Mouse (Mus musculus): ENCODE measurements around the gene 9330182L06Rik. TPM values are rescaled to one million over a fixed set of nuclear protein-coding genes. Genes with fewer than 3 reads are reported as not detected.

Gene 9330182L06Rik
- 2.5 and 2.6 TPM in 2 replicates for polyA plus RNA-seq (2016; fragmentation: Nextera tagmentation; extraction: Ambion mirVana)

DNA sequence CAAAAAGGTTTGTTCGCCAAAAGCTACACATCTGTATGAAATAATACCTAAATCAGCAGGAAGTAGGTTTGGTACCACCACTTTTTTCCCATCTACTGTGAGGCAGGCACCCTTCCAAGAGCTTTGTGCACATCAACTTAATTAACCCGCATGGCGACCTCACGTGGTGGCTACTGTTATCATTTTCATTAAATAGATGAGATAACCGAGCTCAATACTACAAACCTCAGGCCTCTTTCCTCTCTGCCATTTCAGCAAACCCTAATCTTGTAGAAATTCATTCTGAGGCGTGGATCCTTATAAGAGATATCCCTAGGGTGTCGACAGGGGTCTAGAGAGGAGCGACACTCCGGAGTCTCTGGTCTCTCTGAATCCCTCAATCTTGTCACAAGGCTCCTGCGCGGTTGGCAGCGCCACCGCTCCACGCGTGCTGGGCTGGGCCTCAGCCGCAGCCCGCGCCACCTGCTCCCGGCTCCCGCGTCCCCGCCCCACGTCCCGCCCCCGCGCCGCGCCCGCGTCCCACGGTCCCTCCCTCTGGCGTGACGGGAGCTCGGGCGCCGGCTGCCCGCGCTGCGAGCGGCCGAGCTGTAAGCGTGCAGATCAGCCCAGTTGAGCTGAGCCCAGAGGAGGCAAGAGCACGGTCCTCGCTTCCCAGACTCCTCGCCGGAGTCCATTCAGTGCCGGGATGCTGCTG is at the start of gene 9330182L06Rik:
Gene 9330182L06Rik, plus strand, starts transcription at position 533 of the 694 bp plus-strand sequence.
- peak; percentile 83 for ATAC-seq (ENCODE audit: insufficient number of reproducible peaks, low FRiP score)
- H3K9ac ChIP-seq, result peak within 1 kb of the TSS; percentile 60
- no peak within 1 kb of the TSS for H3K27ac ChIP-seq (ENCODE audit: poor library complexity, severe bottlenecking)
- no peaks in the 10 kb centered on the region for H3K36me3 ChIP-seq
- no peaks in the 10 kb centered on the region for H3K4me1 ChIP-seq (replicated peaks)
- H3K27me3 ChIP-seq (replicated peaks), result peaks cover 10% of the 10 kb centered on the region
- peak within 1 kb of the TSS; percentile 62 for H3K4me3 ChIP-seq
- 1% methylated on average over 44 of the region's 47 CpGs for WGBS
- H3K4me2 ChIP-seq, result peak within 1 kb of the TSS; percentile 90
- no peaks in the 10 kb centered on the region for H3K9me3 ChIP-seq (replicated peaks)

DNA sequence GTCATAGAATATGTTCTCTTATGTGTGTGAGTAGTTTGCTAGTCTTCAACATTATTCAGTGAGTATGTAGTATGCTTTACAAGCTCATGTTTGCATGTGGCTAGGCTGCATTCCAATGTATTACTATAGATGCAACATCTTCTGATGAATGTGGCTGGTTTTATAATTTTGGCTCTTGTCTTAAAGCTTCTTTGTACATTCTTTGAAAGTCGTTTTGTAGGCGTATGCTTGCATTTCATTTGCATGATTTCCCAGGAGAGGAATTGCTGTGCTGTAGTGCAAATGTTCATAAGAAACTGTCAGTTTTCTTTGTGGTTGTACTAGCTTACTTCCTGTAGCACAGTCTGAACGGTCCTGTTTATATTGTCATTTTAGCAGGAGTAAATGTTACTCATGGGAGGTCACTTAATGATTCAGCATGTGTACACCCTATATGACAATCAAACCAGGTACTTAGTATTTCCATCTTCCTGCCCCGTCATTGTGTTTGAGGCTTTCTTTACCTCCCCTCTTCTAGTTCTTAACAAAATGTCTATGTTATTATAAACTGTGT is 38.4 kb upstream of the 9330182L06Rik start:
- no peaks in the 10 kb centered on the region for H3K27me3 ChIP-seq (replicated peaks)
- no peaks in the 10 kb centered on the region for H3K4me1 ChIP-seq (replicated peaks)
- no peak overlapping the region for H3K27ac ChIP-seq (ENCODE audit: poor library complexity, severe bottlenecking)
- H3K9me3 ChIP-seq (replicated peaks), result no peaks in the 10 kb centered on the region
- WGBS, result 75% methylated on average over 4 of the region's 4 CpGs
- no peak for ATAC-seq (ENCODE audit: insufficient number of reproducible peaks, low FRiP score)
- H3K4me3 ChIP-seq, result no peak overlapping the region
- no peak overlapping the region for H3K9ac ChIP-seq
- no peaks in the 10 kb centered on the region for H3K36me3 ChIP-seq
- no peak overlapping the region for H3K4me2 ChIP-seq

DNA sequence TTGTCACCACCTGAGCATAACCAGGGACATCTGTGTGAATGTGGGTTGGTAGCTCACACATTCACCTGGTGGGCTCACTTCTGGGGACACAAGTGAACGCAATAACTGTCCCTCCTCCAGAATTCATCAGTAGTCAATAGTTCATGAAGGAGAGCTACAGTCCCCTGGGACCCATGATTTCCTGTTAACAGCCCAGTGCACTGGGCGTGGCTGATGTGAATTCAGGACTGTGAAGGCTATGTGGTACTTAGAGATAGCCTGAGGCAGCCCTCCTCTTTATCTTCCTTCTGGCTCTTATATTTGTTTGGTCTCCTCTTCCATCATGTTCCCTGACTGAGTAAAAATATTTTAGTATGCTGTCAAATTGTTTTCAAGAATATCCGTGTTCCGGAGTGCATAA is 1.6 kb upstream of the 9330182L06Rik start:
- no peak overlapping the region for H3K9ac ChIP-seq
- H3K9me3 ChIP-seq (replicated peaks), result no peaks in the 10 kb centered on the region
- H3K4me1 ChIP-seq (replicated peaks), result no peaks in the 10 kb centered on the region
- H3K27ac ChIP-seq (ENCODE audit: poor library complexity, severe bottlenecking), result no peak overlapping the region
- peaks cover 10% of the 10 kb centered on the region for H3K27me3 ChIP-seq (replicated peaks)
- 59% methylated on average over 4 of the region's 4 CpGs for WGBS
- ATAC-seq (ENCODE audit: insufficient number of reproducible peaks, low FRiP score), result no peak
- H3K4me2 ChIP-seq, result no peak overlapping the region
- H3K4me3 ChIP-seq, result no peak overlapping the region
- no peaks in the 10 kb centered on the region for H3K36me3 ChIP-seq

DNA sequence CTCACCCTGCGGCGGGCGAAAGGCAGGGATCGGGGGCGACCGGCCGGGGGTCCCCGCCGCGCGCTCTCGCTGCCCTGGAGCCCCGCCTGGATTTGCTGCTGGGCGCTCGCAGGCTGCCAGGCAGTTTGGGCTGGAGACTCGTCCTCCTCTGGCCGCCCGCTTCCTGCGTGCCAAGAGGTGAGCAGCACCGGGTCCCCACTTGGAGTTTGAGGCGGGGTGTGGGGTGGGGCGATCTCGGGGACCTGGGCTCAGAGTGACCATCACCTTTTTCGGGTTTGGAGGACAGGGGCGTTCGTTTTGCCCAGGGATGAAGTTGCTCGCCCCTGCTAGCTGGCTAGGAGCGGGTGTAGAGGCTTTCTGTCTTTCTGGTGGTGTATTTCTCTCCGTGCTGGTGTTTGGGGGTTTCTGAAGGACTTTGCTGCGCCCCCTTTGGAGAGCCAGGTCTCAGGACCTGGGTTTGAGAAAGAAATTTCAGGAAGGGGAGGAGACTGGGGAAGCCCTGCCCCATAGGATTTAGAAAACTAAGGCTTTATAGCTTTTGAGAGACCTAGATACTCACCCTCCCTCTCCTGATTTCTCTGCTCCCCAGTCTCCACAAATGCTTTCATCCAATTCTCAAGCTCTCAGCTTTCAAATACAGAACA is 484 bp downstream of the 9330182L06Rik start:
- Histone ChIP-seq H3K4me1 (replicated peaks) (no peaks in the 10 kb centered on the region), H3K9ac (peak overlapping the region; percentile 60), H3K27ac (ENCODE audit: poor library complexity, severe bottlenecking) (no peak overlapping the region), H3K36me3 (no peaks in the 10 kb centered on the region), H3K27me3 (replicated peaks) (peaks cover 10% of the 10 kb centered on the region), H3K9me3 (replicated peaks) (peaks cover under 1% of the 10 kb centered on the region; the same call in 1 of the 2 replicates), H3K4me2 (peak overlapping the region; percentile 90), H3K4me3 (peak overlapping the region; percentile 62)
- WGBS, result 1% methylated on average over 30 of the region's 30 CpGs
- ATAC-seq (ENCODE audit: insufficient number of reproducible peaks, low FRiP score), result peak; percentile 79

DNA sequence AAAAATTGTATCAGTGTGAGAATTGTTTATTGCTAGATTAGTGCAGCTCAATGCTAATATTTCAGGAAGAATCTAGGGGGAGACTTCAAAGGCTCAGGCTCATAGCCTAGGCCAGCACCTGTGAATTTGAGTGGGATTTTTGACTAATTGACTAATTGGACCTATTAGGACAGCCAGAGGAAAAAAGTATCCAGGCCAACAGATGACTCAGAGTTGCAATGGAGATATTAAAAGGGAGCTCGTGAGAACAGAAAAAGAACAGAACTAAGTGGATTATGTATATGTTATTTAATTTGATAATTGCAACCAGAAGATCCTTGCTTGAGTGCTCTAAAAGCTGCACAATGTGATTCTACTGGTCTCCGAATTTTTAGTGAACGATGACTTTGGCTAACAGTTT is 3.7 kb downstream of the 9330182L06Rik start:
- Histone ChIP-seq H3K4me3 (no peak overlapping the region), H3K36me3 (no peaks in the 10 kb centered on the region), H3K9ac (no peak overlapping the region), H3K4me1 (replicated peaks) (no peaks in the 10 kb centered on the region), H3K27ac (ENCODE audit: poor library complexity, severe bottlenecking) (no peak overlapping the region), H3K4me2 (no peak overlapping the region), H3K9me3 (replicated peaks) (peaks cover 4% of the 10 kb centered on the region; the same call in 1 of the 2 replicates), H3K27me3 (replicated peaks) (peaks cover 5% of the 10 kb centered on the region)
- ATAC-seq (ENCODE audit: insufficient number of reproducible peaks, low FRiP score), result no peak
- WGBS, result 78% methylated on average over 3 of the region's 3 CpGs

DNA sequence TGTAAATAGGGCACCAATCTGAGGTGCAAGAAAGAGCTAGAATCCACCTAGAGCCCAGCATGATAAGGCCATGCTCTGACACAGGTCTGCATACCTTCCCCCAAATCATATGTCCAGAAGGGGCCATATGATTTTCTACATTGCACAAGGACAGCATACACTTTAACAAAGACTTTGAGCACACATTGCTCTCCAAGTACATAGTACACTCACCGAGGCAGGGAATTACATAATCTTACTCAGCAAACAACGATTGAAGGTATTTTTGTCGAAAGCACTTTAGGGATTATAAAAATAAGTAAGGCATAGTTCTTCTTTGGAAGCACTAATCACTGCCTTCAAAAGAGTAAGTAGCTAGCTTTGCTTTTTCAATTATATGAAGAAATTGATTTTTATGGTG is 7.1 kb downstream of the 9330182L06Rik start:
- H3K4me3 ChIP-seq, result no peak overlapping the region
- H3K27ac ChIP-seq (ENCODE audit: poor library complexity, severe bottlenecking), result no peak overlapping the region
- H3K9me3 ChIP-seq (replicated peaks), result peaks cover 4% of the 10 kb centered on the region; the same call in 1 of the 2 replicates
- H3K4me1 ChIP-seq (replicated peaks), result no peaks in the 10 kb centered on the region
- H3K9ac ChIP-seq, result no peak overlapping the region
- no peak overlapping the region for H3K4me2 ChIP-seq
- no peaks in the 10 kb centered on the region for H3K36me3 ChIP-seq
- no peaks in the 10 kb centered on the region for H3K27me3 ChIP-seq (replicated peaks)
- no peak for ATAC-seq (ENCODE audit: insufficient number of reproducible peaks, low FRiP score)
- 91% methylated on average over 3 of the region's 3 CpGs for WGBS

DNA sequence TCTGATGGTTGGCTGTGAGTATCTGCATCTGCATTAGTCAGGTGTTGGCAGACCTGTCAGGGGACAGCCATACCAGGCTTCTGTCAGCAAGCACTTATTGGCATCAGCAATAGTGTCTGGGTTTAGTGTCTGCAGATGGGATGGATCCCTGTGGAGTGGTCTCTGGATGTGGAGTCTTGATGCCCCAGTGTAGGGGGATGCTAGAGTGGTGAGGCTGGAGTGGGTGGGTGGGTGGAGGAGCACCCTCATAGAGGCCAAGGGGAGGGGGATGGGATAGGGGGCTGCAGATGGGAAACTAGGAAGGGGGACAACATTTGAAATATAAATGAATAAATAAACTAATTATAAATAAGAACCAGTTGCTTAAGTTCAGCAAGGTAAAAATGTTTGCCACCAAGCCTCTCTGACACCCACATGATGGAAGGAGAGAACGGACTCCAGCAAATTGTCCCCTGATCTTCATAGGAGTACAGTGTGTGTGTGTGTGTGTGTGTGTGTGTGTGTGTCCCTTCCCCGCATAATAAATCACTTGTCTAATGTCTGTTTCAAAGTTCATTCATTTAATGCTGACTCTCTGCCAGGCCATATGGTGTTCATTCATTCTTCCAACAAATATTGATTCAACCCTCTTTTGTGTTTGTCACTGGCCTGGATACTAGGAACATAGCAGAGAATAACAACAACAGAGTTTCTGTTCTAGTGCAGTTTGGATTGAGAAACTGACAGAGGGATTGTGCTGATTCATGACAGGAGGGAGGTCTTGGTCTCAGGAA is 30.0 kb downstream of the 9330182L06Rik start:
- H3K27ac ChIP-seq (ENCODE audit: poor library complexity, severe bottlenecking), result no peak overlapping the region
- WGBS, result 89% methylated on average over 2 of the region's 2 CpGs
- H3K9ac ChIP-seq, result no peak overlapping the region
- no peaks in the 10 kb centered on the region for H3K9me3 ChIP-seq (replicated peaks)
- H3K4me1 ChIP-seq (replicated peaks), result no peaks in the 10 kb centered on the region
- no peak overlapping the region for H3K4me3 ChIP-seq
- no peaks in the 10 kb centered on the region for H3K27me3 ChIP-seq (replicated peaks)
- no peak overlapping the region for H3K4me2 ChIP-seq
- no peaks in the 10 kb centered on the region for H3K36me3 ChIP-seq
- ATAC-seq (ENCODE audit: insufficient number of reproducible peaks, low FRiP score), result no peak

DNA sequence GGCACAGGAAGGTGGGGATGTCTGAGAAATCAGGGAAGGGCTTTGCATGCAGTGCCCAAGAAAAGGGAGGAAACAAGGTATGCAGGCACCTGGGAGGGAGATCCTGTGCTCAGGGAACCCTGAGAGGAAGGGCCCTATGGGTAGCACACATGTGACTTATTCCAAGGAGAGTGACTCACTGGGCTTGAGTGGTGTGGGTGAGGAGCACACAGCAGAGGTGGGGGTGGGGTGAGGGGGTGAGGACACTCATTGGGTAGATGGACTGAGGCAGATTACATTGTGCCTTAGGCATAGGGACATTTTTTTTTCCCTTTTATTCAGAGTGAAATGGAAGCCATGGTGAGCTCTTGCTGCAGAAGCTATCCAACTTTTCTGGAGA is 30.6 kb downstream of the 9330182L06Rik start:
- no peak overlapping the region for H3K4me2 ChIP-seq
- no peak overlapping the region for H3K4me3 ChIP-seq
- no peak overlapping the region for H3K27ac ChIP-seq (ENCODE audit: poor library complexity, severe bottlenecking)
- H3K9me3 ChIP-seq (replicated peaks), result no peaks in the 10 kb centered on the region
- no peaks in the 10 kb centered on the region for H3K27me3 ChIP-seq (replicated peaks)
- no peaks in the 10 kb centered on the region for H3K36me3 ChIP-seq
- no peaks in the 10 kb centered on the region for H3K4me1 ChIP-seq (replicated peaks)
- no peak for ATAC-seq (ENCODE audit: insufficient number of reproducible peaks, low FRiP score)
- H3K9ac ChIP-seq, result no peak overlapping the region

DNA sequence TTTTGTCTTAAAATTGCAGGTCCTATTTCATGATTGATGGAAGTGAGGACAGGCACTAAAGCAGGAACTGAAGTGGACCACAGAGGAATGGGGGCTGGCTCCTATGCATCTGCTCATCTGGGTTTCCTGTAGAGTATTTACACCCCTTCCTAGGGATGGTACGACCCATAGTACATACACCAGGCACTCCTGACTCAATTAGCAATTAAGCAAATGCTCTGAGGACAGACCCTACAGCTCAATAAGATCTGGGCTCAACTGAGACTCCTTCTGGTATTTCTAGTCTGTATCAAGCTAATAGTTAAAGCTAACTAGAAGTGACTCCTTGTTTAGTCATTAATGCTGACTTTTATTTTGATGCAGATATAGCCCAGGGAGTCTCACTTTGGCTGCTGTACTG is 60.9 kb downstream of the 9330182L06Rik start:
- no peaks in the 10 kb centered on the region for H3K4me1 ChIP-seq (replicated peaks)
- H3K27me3 ChIP-seq (replicated peaks), result no peaks in the 10 kb centered on the region
- H3K36me3 ChIP-seq, result no peaks in the 10 kb centered on the region
- 60% methylated on average over 1 of the region's 1 CpGs for whole genome bisulfite sequencing
- H3K9ac ChIP-seq, result no peak overlapping the region
- no peaks in the 10 kb centered on the region for H3K9me3 ChIP-seq (replicated peaks)
- no peak overlapping the region for H3K27ac ChIP-seq (ENCODE audit: poor library complexity, severe bottlenecking)
- no peak for ATAC-seq (ENCODE audit: insufficient number of reproducible peaks, low FRiP score)
- no peak overlapping the region for H3K4me2 ChIP-seq
- H3K4me3 ChIP-seq, result no peak overlapping the region

DNA sequence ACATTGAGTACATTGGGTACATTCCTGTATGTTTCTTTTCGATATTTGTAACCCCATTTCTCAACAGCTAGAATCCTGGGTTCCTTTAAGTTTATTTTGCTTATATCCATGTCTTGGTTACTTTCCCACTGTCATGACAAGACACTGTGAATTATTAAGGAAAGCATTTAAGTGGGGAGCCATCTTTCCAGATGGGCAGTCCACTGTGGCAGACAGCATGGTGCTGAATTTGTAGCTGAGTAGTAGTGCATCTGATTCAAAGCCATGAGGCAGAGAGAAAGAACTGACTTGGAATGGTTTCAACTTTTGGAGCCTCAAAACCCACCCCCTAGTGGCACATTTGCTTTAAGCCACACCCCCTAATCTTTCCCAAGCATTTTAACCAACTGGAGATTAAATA is 61.6 kb downstream of the 9330182L06Rik start:
- no peaks in the 10 kb centered on the region for H3K36me3 ChIP-seq
- H3K4me1 ChIP-seq (replicated peaks), result no peaks in the 10 kb centered on the region
- H3K27ac ChIP-seq (ENCODE audit: poor library complexity, severe bottlenecking), result no peak overlapping the region
- no peak overlapping the region for H3K9ac ChIP-seq
- no peaks in the 10 kb centered on the region for H3K27me3 ChIP-seq (replicated peaks)
- no peak for ATAC-seq (ENCODE audit: insufficient number of reproducible peaks, low FRiP score)
- no peak overlapping the region for H3K4me2 ChIP-seq
- WGBS, result 74% methylated on average over 1 of the region's 1 CpGs
- no peaks in the 10 kb centered on the region for H3K9me3 ChIP-seq (replicated peaks)
- H3K4me3 ChIP-seq, result no peak overlapping the region

Measured in heart, embryonic 12.5 days (tissue).